Mouse (Mus musculus) midbrain, embryonic 12.5 days (tissue): ENCODE measurements around the gene Tipin. TPM values are rescaled to one million over a fixed set of nuclear protein-coding genes. Genes with fewer than 3 reads are reported as not detected.

Source experiments
- polyA plus RNA-seq: library from polyadenylated mRNA; unstranded; fragments of >200 nt; fragmentation: Nextera tagmentation; extraction: Ambion mirVana; gene quantifications from 2 replicates; pipeline ENCODE4 v1.2.1, GENCODE M21; 2016

The Tipin gene
- polyA plus RNA-seq, 1 experiment from 2014 or later: 202 TPM

Other genes starting within 250 kb of the Tipin start
- gene Lctl, start 164.4 kb upstream of the Tipin start, polyA plus RNA-seq: not detected in 2 replicates
- 24.8 and 27.9 TPM in 2 replicates for gene Zwilch, start 108.5 kb upstream of the Tipin start, polyA plus RNA-seq
- 799 and 822 TPM in 2 replicates for gene Rpl4, start 108.2 kb upstream of the Tipin start, polyA plus RNA-seq
- 34.5 and 35.4 TPM in 2 replicates for gene Snapc5, start 102.3 kb upstream of the Tipin start, polyA plus RNA-seq
- 2.3 and 2.6 TPM in 2 replicates for gene Uchl4, start 46.4 kb upstream of the Tipin start, polyA plus RNA-seq
- gene Map2k1, start 27.9 kb upstream of the Tipin start, polyA plus RNA-seq: 62.1 and 63.7 TPM in 2 replicates
- 23.8 and 24.0 TPM in 2 replicates for gene Dis3l, start 59.7 kb downstream of the Tipin start, polyA plus RNA-seq
- 6.5 and 7.2 TPM in 2 replicates for gene Megf11, start 104.0 kb downstream of the Tipin start, polyA plus RNA-seq